Mouse (Mus musculus) c-Kit-positive CD71-positive TER-119-negative erythroid progenitor cells, embryonic 14.5 days (primary cell): ENCODE results near the gene Plod2.
A peak's percentile ranks its signal among the peaks of the same experiment; 100 is the strongest.

Experiments
- DNase-seq: peaks from one replicate; pipeline ENCODE4 v3.0.0-alpha.2; 2013; ENCODE audit warnings: low read depth

The Plod2 gene

DNA sequence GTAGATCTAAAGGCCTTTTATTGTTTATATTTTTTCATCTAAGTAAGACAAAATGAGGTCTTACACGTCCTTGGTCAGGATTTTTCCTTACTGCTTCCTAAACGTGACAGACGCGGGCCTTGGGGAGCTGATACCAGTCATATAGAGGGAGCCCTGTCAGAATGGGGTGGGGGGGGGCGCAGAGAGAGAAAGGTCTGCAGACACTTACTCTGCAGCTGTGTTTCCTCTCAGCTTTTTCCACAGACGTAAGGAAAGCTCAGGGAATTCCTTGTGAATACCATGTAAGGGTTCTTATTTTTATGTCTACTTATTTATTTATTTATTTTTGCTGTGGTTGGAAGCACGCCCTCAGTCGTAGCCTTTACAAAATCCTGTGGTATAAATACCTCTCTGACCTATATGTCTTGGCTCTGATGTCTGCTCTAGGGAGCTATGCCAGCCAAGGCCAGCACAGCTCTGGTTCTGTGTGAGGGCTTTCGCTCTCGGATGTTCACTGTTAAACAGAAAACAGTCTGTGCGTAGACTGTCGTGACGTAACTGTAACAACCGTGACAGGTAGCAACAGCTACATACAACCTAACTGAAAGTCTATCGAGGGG is 58.0 kb downstream of the Plod2 start:
- DNase-seq, result no peak

DNA sequence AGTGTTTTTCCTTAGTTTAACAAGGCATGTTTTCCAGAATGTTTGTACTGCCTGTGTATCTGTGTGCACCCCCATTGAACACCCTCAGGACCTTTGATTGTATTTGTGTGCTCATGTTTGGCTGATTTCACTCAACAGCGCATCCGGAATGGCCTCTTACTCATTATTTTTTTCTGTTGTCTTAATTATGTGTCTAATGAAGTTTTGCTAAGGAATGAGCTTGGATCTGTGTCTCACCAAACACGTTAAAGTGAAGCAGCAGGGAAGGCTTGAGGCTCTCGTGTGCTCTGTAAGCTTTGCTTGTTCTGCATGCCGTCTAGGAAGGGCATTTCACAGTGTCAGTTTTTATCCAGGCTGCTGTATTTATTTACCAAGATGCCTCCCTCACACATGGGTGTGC is 59.5 kb downstream of the Plod2 start:
- DNase-seq, result no peak

DNA sequence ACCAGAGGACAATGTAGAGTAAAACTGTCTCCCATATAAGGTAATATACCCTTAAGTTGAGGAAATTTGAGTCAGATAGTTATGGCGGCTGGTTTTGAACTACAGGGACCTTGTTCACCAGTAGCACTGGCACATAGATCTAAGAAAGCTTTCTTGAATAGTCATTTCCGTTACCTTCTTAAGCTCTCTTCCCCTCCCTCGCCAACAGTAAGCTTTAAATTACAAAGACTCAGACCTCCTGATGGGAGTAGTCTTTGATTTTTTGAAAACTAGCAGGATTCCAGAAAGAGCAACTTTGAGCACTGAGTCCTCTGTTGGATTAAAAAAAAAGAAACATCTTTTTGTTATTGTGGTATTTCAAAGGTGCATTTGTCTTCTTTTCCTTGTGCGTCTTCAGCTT is 61.5 kb downstream of the Plod2 start:
- DNase-seq, result no peak

DNA sequence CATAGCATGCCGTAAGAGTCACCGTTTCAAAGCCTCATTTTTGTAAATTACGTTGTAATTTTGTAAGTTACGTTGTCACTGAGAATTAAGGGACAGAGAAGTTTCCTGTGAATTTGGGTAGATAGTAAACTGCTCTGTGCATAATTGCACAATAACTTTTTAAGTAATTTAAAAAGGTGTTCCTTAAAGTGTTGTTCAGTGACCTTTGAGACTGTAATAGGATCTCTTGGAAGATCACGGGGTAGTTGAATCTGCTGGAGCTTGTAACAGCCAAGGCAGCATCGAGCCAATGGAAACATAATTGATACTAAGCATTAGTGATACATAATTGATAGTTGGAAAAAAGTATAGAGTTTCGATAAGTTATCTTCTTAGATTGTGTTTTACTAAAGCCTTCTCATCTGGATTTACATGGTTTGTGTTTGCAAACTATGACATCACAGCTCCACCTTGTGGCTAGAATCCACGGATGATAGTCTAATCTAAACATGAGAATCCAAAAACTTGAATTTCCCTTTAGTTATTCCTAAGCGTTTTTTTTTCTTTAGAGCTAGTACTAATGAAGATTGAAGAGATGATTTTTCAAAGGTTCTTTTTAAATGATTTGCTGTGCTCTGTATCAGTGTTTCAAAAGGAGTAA is 68.7 kb downstream of the Plod2 start:
- DNase-seq, result peak; percentile 9

DNA sequence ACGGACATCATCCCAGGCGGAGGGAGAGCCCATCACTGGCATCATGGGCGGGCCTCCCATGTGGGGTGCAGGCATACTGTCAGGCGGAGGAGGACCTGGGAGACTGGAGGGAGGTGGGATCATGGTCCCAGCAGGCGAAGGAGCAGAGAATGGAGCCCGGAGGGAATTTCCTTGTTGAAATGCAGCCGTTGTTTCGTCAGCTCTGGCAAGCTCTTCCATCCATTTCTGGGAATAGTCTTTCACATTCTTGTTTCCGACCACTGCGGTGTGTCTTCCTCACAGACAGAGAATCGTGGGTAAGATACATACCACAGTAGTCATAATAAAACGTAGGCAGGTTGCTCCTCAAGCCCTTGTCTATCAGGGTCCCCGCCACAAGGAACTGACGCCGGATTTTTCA is 70.6 kb downstream of the Plod2 start:
- DNase-seq, result no peak

DNA sequence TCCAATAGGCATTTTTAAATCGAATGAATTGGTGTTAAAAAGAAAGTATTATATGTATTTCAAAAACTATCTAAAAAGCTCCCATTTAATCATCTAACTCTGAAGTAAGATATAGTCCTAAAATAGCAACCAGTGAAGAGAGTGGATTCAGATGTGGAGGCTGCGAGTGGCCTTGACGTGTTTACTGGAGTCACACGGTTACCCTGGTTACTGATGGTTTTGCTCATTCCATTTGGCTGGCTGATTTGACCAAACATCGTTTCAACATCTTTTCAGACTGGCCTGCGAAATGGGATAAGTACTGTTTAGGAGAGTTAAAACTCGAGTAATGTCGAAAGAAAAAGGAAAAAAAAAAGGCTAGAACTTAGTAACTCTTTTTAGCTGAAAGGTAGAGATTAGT is 71.2 kb downstream of the Plod2 start:
- no peak for DNase-seq

DNA sequence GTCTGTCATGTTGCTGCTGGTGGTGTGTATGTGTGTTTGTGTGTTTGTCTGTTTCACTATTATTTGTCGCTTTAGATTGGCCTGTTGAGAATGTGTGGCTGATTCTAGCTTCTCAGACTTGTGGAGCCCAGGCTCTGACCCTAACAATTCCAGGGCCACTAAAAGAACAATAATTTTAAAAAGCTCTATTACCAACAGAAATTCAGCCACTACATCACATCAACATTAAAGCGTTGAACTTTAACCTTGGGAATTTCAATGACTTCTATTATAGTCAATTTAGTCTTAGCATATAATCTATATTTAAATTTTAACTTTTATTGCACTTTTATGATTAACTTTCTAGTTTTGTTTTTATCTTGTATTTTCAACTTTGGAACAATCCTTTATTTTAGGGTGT is 74.4 kb downstream of the Plod2 start:
- DNase-seq, result no peak

DNA sequence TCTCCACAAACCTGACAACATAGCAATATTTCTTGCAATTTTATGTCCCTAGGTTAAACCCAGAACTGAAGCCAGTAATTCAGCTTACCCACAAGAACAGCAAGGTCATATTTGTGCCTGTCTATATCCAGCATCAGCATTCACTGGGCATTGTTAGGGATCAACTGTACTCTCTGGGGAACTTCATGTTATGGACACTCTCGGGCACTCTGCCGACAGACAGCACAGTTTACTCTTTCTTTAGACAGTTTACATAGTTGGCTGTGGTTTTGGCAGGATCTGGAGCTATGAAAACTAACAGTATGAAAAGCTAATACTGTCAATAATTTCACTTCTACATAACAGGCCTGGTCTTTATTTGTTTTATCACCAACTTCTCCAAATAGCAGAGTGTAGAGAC is 75.4 kb downstream of the Plod2 start:
- DNase-seq, result no peak

DNA sequence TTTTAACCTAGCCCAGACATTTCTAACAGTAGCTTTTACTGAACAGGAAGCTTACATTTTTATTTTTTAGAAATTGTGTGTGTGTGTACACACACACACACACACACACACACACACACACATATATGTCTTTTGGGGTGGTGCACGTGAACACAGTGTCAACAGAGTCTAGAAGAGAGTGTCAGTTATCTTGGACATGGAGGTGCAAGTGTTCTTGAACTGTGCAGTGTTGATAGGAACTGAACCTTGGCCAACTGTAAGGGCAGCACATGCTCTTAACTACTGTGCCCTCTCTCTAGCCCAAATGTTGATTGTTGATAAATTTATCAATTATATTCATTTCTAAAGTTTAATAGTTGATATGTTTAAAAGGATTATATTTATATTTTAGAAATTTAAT is 78.1 kb downstream of the Plod2 start:
- DNase-seq, result no peak

DNA sequence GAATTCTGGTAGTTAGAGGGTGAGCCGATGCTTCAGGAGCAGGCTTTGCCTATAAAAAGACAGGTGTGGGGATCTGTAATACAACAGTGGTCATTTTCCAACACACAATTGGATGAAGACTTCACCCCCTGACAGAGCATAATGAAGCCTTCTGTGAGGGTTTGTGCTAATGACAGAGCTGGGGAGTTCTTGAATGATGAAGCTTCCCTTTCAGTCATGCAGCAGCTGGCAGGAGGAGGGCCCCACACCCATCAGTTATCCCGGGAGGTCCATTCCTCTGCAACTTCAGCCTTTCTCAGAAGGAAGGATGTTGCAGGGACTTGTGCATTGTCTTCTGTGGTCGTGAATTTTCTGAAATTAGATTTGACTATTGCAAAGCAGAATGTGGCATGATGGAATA is 79.2 kb downstream of the Plod2 start:
- no peak for DNase-seq

DNA sequence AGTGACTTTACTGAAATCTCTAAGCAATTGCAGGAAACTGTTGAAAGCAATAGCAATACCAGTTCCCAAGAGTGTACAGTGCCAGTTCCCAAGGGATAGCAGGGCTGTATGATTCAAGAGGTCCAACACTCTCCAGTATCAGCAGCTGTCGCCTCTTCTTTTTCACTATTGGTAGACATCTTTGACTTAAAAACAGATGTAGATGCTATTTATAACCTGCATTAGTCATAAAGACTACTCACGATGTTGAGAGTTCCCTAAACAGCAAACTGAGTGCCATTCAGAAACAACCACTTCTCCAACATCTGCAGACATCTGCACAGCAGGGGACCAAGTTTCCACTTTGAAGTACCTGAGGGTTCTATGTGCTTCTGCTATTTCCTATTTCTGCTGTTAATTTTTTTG is 79.9 kb downstream of the Plod2 start:
- DNase-seq, result no peak

DNA sequence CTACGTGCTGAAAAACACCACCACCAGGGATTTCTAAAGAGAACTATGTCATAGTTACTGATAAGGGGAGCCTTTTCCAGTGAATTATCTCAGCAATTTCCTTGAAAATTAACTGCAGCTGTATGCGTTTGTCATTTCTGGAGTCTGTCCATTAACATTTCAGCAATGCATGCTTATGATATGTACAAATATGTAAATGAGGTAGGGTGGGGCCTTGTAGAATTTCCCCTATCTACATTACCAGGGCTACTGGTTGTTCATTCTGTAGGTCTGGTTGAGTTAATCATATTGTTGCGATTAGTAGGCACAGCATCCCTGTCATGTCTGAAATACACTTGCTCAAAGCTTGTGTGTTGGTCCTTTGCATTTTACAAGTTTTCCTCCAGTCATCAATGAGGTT is 92.8 kb downstream of the Plod2 start:
- no peak for DNase-seq

DNA sequence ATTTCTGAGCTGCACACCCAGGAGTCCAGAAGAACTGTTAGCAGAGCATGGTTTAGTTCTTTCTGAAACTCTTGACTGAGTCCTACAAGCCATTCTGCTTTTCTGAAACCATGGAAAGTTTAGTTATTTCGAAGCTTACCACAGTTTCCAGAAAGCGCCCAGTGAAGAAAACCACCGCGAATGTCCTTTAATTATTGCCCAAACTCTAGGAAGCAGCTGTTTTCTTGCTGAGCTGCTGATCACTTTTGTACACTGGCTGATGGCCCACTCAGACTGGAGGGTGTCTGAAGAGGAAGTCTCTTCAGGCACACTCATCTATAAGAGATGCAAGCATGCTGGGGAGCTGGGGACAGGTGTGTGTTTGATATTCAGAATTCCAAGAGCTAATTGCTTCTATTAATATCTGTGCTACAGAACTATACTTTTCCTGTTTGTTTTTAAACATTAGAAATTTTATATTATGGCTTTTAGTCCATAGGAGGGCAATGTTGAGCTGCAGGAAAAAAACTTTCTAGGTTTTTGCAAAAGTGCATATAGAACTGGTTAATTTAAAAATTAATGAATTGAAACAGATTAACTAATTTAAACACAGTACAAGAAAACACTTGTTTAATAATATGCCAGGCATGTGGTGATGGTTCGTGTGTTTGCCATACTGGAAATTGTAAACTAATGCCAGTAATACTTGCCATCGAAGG is 97.3 kb downstream of the Plod2 start:
- no peak for DNase-seq

DNA sequence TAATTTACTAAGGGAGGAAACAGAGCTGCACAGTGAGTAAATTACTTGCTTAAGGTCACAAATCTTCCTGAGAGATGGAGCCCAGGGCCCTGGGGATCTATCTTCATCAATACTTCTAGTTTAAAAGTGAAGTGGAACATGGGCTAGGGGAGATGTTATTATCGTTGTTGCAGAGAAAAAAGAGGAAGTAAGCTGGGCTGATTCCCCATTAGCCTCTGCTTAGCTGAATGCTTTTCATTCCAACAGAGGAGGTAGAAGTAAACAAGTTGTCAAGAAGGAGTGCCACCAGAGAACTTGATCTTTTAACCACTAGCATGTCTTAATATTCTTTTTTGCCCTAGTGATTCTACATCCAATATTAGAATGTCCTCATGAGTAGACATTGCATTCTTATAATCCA is 99.7 kb downstream of the Plod2 start:
- DNase-seq, result no peak
